Mouse (Mus musculus) C2C12 (cell line): ENCODE results near the gene Rasgef1a.

ENCODE experiments used
- CTCF ChIP-seq: IDR thresholded peaks from one replicate; pipeline ENCODE4 v1.5.1; 2011; ENCODE audit not compliant: control insufficient read depth, insufficient read depth, insufficient read length
- FOSL1 ChIP-seq: IDR thresholded peaks from one replicate; pipeline ENCODE4 v1.8.0; 2011; ENCODE audit warnings: mild to moderate bottlenecking, low read length; ENCODE audit not compliant: poor library complexity, insufficient read depth, severe bottlenecking
- MAX ChIP-seq: IDR thresholded peaks from one replicate; pipeline ENCODE4 v1.6.1; 2011; ENCODE audit warnings: mild to moderate bottlenecking, control low read depth
- USF1 ChIP-seq: IDR thresholded peaks from one replicate; pipeline ENCODE4 v1.6.1; 2011; ENCODE audit warnings: low read depth, mild to moderate bottlenecking, control low read depth, moderate library complexity

- TF ChIP-seq CTCF (no peak), USF1 (no peak), MAX (no peak), FOSL1 (no peak)
These were observed 68.1 kb downstream of the Rasgef1a start for GRCm38 (mm10) chr6:118079292-118079691.
